Mouse (Mus musculus): Measurements from ENCODE around the gene Capn13. TPM values are rescaled to one million over a fixed set of nuclear protein-coding genes. Genes with fewer than 3 reads are reported as not detected.

The Capn13 gene
- polyA plus RNA-seq, 1 experiment from 2014 or later, result not detected

- no peak overlapping the region for H3K4me3 ChIP-seq
- H3K36me3 ChIP-seq, result no peaks in the 10 kb centered on the region
- no peak overlapping the region for H3K27ac ChIP-seq
- H3K27me3 ChIP-seq (replicated peaks), result no peaks in the 10 kb centered on the region
- H3K9me3 ChIP-seq, result no peaks in the 10 kb centered on the region
- WGBS, result 64% methylated on average over 5 of the region's 5 CpGs
- ATAC-seq (ENCODE audit: low FRiP score, low read depth), result no peak
- H3K4me2 ChIP-seq (replicated peaks), result no peak overlapping the region
- H3K4me1 ChIP-seq, result peaks cover 20% of the 10 kb centered on the region
- no peak overlapping the region for H3K9ac ChIP-seq
Measured at GRCm38 (mm10) chr17:73329071-73329470, 71.6 kb downstream of the Capn13 start.

- no peaks in the 10 kb centered on the region for H3K9me3 ChIP-seq
- no peak overlapping the region for H3K9ac ChIP-seq
- H3K36me3 ChIP-seq, result no peaks in the 10 kb centered on the region
- no peaks in the 10 kb centered on the region for H3K27me3 ChIP-seq (replicated peaks)
- peaks cover 20% of the 10 kb centered on the region for H3K4me1 ChIP-seq
- peak overlapping the region; percentile 4; the same call in 1 of the 2 replicates for H3K4me2 ChIP-seq (replicated peaks)
- no peak overlapping the region; the same call in 1 of the 2 replicates for H3K27ac ChIP-seq
- peak; percentile 88 for ATAC-seq (ENCODE audit: low FRiP score, low read depth)
- under 1% methylated on average over 6 of the region's 6 CpGs for WGBS
- H3K4me3 ChIP-seq, result no peak overlapping the region
Measured at GRCm38 (mm10) chr17:73325314-73325713, 75.4 kb downstream of the Capn13 start.

- Histone ChIP-seq H3K4me3 (no peak overlapping the region), H3K9ac (no peak overlapping the region), H3K36me3 (no peaks in the 10 kb centered on the region), H3K4me2 (replicated peaks) (0 out of 2 replicates have a peak overlapping the region, but pooled peaks have one; percentile 4), H3K27ac (no peak overlapping the region; the same call in 1 of the 2 replicates), H3K27me3 (replicated peaks) (no peaks in the 10 kb centered on the region), H3K9me3 (no peaks in the 10 kb centered on the region), H3K4me1 (peaks cover 20% of the 10 kb centered on the region)
- 0 out of 2 replicates have a peak, but pooled peaks have one; percentile 66 for ATAC-seq (ENCODE audit: low FRiP score, low read depth)
- 30% methylated on average over 6 of the region's 6 CpGs for WGBS
Measured at GRCm38 (mm10) chr17:73324732-73325131, 75.9 kb downstream of the Capn13 start.

GRCm38 (mm10) chr17:73323981-73324380 is 76.7 kb downstream of the Capn13 start:
- no peaks in the 10 kb centered on the region for H3K27me3 ChIP-seq (replicated peaks)
- no peaks in the 10 kb centered on the region for H3K36me3 ChIP-seq
- no peak overlapping the region for H3K9ac ChIP-seq
- H3K27ac ChIP-seq, result no peak overlapping the region
- no peak for ATAC-seq (ENCODE audit: low FRiP score, low read depth)
- WGBS, result 81% methylated on average over 3 of the region's 3 CpGs
- peaks cover 20% of the 10 kb centered on the region for H3K4me1 ChIP-seq
- H3K4me2 ChIP-seq (replicated peaks), result no peak overlapping the region
- H3K4me3 ChIP-seq, result no peak overlapping the region
- no peaks in the 10 kb centered on the region for H3K9me3 ChIP-seq

- Histone ChIP-seq H3K27ac (no peak overlapping the region), H3K27me3 (replicated peaks) (no peaks in the 10 kb centered on the region), H3K4me3 (no peak overlapping the region), H3K4me2 (replicated peaks) (no peak overlapping the region), H3K4me1 (no peaks in the 10 kb centered on the region), H3K36me3 (no peaks in the 10 kb centered on the region), H3K9me3 (no peaks in the 10 kb centered on the region), H3K9ac (no peak overlapping the region)
- WGBS, result 92% methylated on average over 13 of the region's 13 CpGs
- no peak for ATAC-seq (ENCODE audit: low FRiP score, low read depth)
Measured at GRCm38 (mm10) chr17:73314786-73315185, 85.9 kb downstream of the Capn13 start.

- Histone ChIP-seq H3K4me1 (no peaks in the 10 kb centered on the region), H3K9me3 (no peaks in the 10 kb centered on the region), H3K27ac (no peak overlapping the region), H3K4me3 (no peak overlapping the region), H3K4me2 (replicated peaks) (no peak overlapping the region), H3K27me3 (replicated peaks) (no peaks in the 10 kb centered on the region), H3K9ac (no peak overlapping the region), H3K36me3 (no peaks in the 10 kb centered on the region)
- no peak for ATAC-seq (ENCODE audit: low FRiP score, low read depth)
- WGBS, result 92% methylated on average over 5 of the region's 5 CpGs
Measured at GRCm38 (mm10) chr17:73311491-73311890, 89.2 kb downstream of the Capn13 start.

- no peak overlapping the region for H3K4me2 ChIP-seq (replicated peaks)
- no peaks in the 10 kb centered on the region for H3K27me3 ChIP-seq (replicated peaks)
- no peak for ATAC-seq (ENCODE audit: low FRiP score, low read depth)
- H3K9ac ChIP-seq, result no peak overlapping the region
- H3K4me1 ChIP-seq, result no peaks in the 10 kb centered on the region
- no peak overlapping the region for H3K4me3 ChIP-seq
- 88% methylated on average over 4 of the region's 4 CpGs for WGBS
- H3K27ac ChIP-seq, result no peak overlapping the region
- H3K9me3 ChIP-seq, result no peaks in the 10 kb centered on the region
- H3K36me3 ChIP-seq, result no peaks in the 10 kb centered on the region
Measured at GRCm38 (mm10) chr17:73308691-73309090, 92.0 kb downstream of the Capn13 start.

GRCm38 (mm10) chr17:73306626-73307025 is 94.0 kb downstream of the Capn13 start:
- Histone ChIP-seq H3K9me3 (no peaks in the 10 kb centered on the region), H3K36me3 (no peaks in the 10 kb centered on the region), H3K27me3 (replicated peaks) (no peaks in the 10 kb centered on the region), H3K4me1 (no peaks in the 10 kb centered on the region), H3K9ac (no peak overlapping the region), H3K4me3 (no peak overlapping the region), H3K27ac (no peak overlapping the region), H3K4me2 (replicated peaks) (no peak overlapping the region)
- no peak for ATAC-seq (ENCODE audit: low FRiP score, low read depth)
- 56% methylated on average over 7 of the region's 7 CpGs for WGBS

- Histone ChIP-seq H3K4me3 (no peak overlapping the region), H3K4me1 (no peaks in the 10 kb centered on the region), H3K36me3 (no peaks in the 10 kb centered on the region), H3K27ac (no peak overlapping the region), H3K9ac (no peak overlapping the region), H3K4me2 (replicated peaks) (no peak overlapping the region), H3K27me3 (replicated peaks) (no peaks in the 10 kb centered on the region), H3K9me3 (no peaks in the 10 kb centered on the region)
- ATAC-seq (ENCODE audit: low FRiP score, low read depth), result no peak
- WGBS, result 56% methylated on average over 9 of the region's 9 CpGs
Measured at GRCm38 (mm10) chr17:73305622-73306021, 95.0 kb downstream of the Capn13 start.

GRCm38 (mm10) chr17:73304086-73304812 is 96.4 kb downstream of the Capn13 start:
- Histone ChIP-seq H3K27ac (no peak overlapping the region), H3K9me3 (no peaks in the 10 kb centered on the region), H3K27me3 (replicated peaks) (no peaks in the 10 kb centered on the region), H3K4me1 (no peaks in the 10 kb centered on the region), H3K36me3 (no peaks in the 10 kb centered on the region), H3K4me3 (no peak overlapping the region), H3K9ac (no peak overlapping the region), H3K4me2 (replicated peaks) (no peak overlapping the region)
- 65% methylated on average over 19 of the region's 19 CpGs for WGBS
- no peak for ATAC-seq (ENCODE audit: low FRiP score, low read depth)

- WGBS, result 57% methylated on average over 13 of the region's 13 CpGs
- H3K4me2 ChIP-seq (replicated peaks), result 0 out of 2 replicates have a peak overlapping the region, but pooled peaks have one; percentile 2
- H3K36me3 ChIP-seq, result no peaks in the 10 kb centered on the region
- no peak for ATAC-seq (ENCODE audit: low FRiP score, low read depth)
- H3K4me1 ChIP-seq, result no peaks in the 10 kb centered on the region
- no peak overlapping the region for H3K4me3 ChIP-seq
- H3K27ac ChIP-seq, result no peak overlapping the region
- H3K9me3 ChIP-seq, result no peaks in the 10 kb centered on the region
- no peaks in the 10 kb centered on the region for H3K27me3 ChIP-seq (replicated peaks)
- H3K9ac ChIP-seq, result no peak overlapping the region
Measured at GRCm38 (mm10) chr17:73303676-73304075, 97.0 kb downstream of the Capn13 start.

- H3K9ac ChIP-seq, result no peak overlapping the region
- no peaks in the 10 kb centered on the region for H3K9me3 ChIP-seq
- H3K4me3 ChIP-seq, result no peak overlapping the region
- H3K27me3 ChIP-seq (replicated peaks), result no peaks in the 10 kb centered on the region
- no peak overlapping the region for H3K4me2 ChIP-seq (replicated peaks)
- peak; percentile 41; the same call in 1 of the 2 replicates for ATAC-seq (ENCODE audit: low FRiP score, low read depth)
- no peak overlapping the region for H3K27ac ChIP-seq
- no peaks in the 10 kb centered on the region for H3K36me3 ChIP-seq
- WGBS, result 25% methylated on average over 5 of the region's 5 CpGs
- H3K4me1 ChIP-seq, result no peaks in the 10 kb centered on the region
Measured at GRCm38 (mm10) chr17:73303217-73303616, 97.4 kb downstream of the Capn13 start.

GRCm38 (mm10) chr17:73302104-73302503 is 98.6 kb downstream of the Capn13 start:
- WGBS, result 6% methylated on average over 10 of the region's 10 CpGs
- Histone ChIP-seq H3K27me3 (replicated peaks) (no peaks in the 10 kb centered on the region), H3K9ac (no peak overlapping the region), H3K4me1 (no peaks in the 10 kb centered on the region), H3K27ac (no peak overlapping the region), H3K36me3 (no peaks in the 10 kb centered on the region), H3K4me3 (no peak overlapping the region), H3K9me3 (no peaks in the 10 kb centered on the region), H3K4me2 (replicated peaks) (peak overlapping the region; percentile 24; the same call in 1 of the 2 replicates)
- ATAC-seq (ENCODE audit: low FRiP score, low read depth), result peak; percentile 61

Data from neural tube, embryonic 12.5 days (tissue).